Mouse (Mus musculus) G1E (cell line): ENCODE results near the gene Ncor2.

Experiments
- CTCF ChIP-seq: IDR thresholded peaks from 2 replicates; pipeline ENCODE4 v1.5.1; 2012; ENCODE audit warnings: low read depth, low read length, inconsistent platforms, mixed read lengths
- GATA1 ChIP-seq: IDR thresholded peaks from 2 replicates; pipeline ENCODE4 v1.6.1; 2012; ENCODE audit warnings: borderline replicate concordance, low read length, inconsistent platforms, mixed read lengths
- POLR2AphosphoS5 ChIP-seq: IDR thresholded peaks from 2 replicates; pipeline ENCODE4 v1.6.1; 2012; ENCODE audit warnings: low read depth, low read length, inconsistent platforms; ENCODE audit not compliant: insufficient replicate concordance
- TAL1 ChIP-seq: conservative IDR thresholded peaks from 2 replicates; pipeline ENCODE4 v1.6.1; 2012; ENCODE audit warnings: low read depth, low read length, inconsistent platforms, mixed read lengths

- TF ChIP-seq CTCF (no peak), GATA1 (no peak), TAL1 (no peak), POLR2AphosphoS5 (no peak)
Observed at GRCm38 (mm10) chr5:125002969-125003872, 175.8 kb downstream of the Ncor2 start, which contains the start of gene Rflna.
